Mouse (Mus musculus) MEL (cell line): ENCODE measurements at regions not wholly inside any gene's neighbourhood (a gene's known extent, or its start where the extent isn't known, plus 50 kb on each side); places are given as distances from the start of the nearest gene placed in this dataset.

Experiments used
- CTCF ChIP-seq, 3 experiments: IDR thresholded peaks in 2 of 3; conservative IDR thresholded peaks in 1 of 3; 2 replicates each; pipeline ENCODE4 v1.5.1; 2011 to 2012; ENCODE audit warnings: low read length in 3 of 3, low read depth in 2 of 3, mild to moderate bottlenecking in 2 of 3, improper control_type of control experiment in 1 of 3, inconsistent platforms in 1 of 3, mixed read lengths in 1 of 3, moderate library complexity in 1 of 3; ENCODE audit not compliant: control insufficient read depth in 1 of 3, insufficient read depth in 1 of 3, poor library complexity in 1 of 3, severe bottlenecking in 1 of 3
- GATA1 ChIP-seq: IDR thresholded peaks from 2 replicates; pipeline ENCODE4 v1.6.1; 2011; ENCODE audit warnings: low read depth, low read length, improper control_type of control experiment
- POLR2A ChIP-seq, 2 experiments: IDR thresholded peaks; 2 replicates each; pipeline ENCODE4 v1.6.1; 2011 to 2012; ENCODE audit warnings: low read length in 2 of 2, mild to moderate bottlenecking in 2 of 2, control low read depth in 1 of 2, improper control_type of control experiment in 1 of 2, low read depth in 1 of 2, moderate library complexity in 1 of 2; ENCODE audit not compliant: control insufficient read depth in 1 of 2, insufficient read depth in 1 of 2, poor library complexity in 1 of 2
- TAL1 ChIP-seq: IDR thresholded peaks from 2 replicates; pipeline ENCODE4 v1.6.1; 2012; ENCODE audit warnings: mild to moderate bottlenecking, inconsistent platforms, low read length, moderate library complexity, mixed read lengths
- ZKSCAN1 ChIP-seq: IDR thresholded peaks from 2 replicates; pipeline ENCODE4 v1.6.1; 2012; ENCODE audit warnings: low read depth, mild to moderate bottlenecking, inconsistent platforms, low read length, improper control_type of control experiment, moderate library complexity

GRCm38 (mm10) chr13:101235846-101236245, 402.6 kb upstream of the Slc30a5 start:
- TF ChIP-seq ZKSCAN1 (no peak), CTCF (IDR thresholded peaks at IDR 0.05 in 2 of 3, conservative IDR thresholded peaks at IDR 0.05 in 1 of 3; ENCODE audit: control insufficient read depth in 1 of 3, insufficient read depth in 1 of 3, low read depth in 2 of 3, low read length in 3 of 3, poor library complexity in 1 of 3, severe bottlenecking in 1 of 3) (no peak), TAL1 (no peak), POLR2A (IDR thresholded peaks at IDR 0.05; ENCODE audit: control insufficient read depth in 1 of 2, insufficient read depth in 1 of 2, low read depth in 1 of 2, low read length in 2 of 2, poor library complexity in 1 of 2) (no peak), GATA1 (peak; percentile 75)
